Mouse (Mus musculus) hindbrain, embryonic 16.5 days (tissue): ENCODE data around the gene Pitpnc1. TPM values are rescaled to one million over a fixed set of nuclear protein-coding genes. Genes with fewer than 3 reads are reported as not detected.
A peak's percentile ranks its signal among the peaks of the same experiment; 100 is the strongest.

Experiments
- ATAC-seq: fragments of 200-750 bp; cut with Nextera tagmentation; 2 replicates; pipeline ENCODE4 v1.8.0; 2017; ENCODE audit warnings: moderate TSS enrichment, moderate library complexity
- H3K27ac ChIP-seq: fragments of 300-500 bp; sonication (generic); 2 replicates; pipeline ENCODE4 v1.5.1; 2014; ENCODE audit warnings: low read depth, mild to moderate bottlenecking, control low read depth, low read length, moderate library complexity
- H3K27me3 ChIP-seq: fragments of 300-500 bp; sonication (generic); replicated peaks from 2 replicates; pipeline ENCODE4 v1.6.1; 2014; ENCODE audit warnings: low read length; ENCODE audit not compliant: control insufficient read depth, insufficient read depth
- H3K36me3 ChIP-seq: fragments of 300-500 bp; sonication (generic); 2 replicates; pipeline ENCODE4 v1.6.1; 2014; ENCODE audit warnings: mild to moderate bottlenecking, low read length, moderate library complexity, mixed read lengths; ENCODE audit not compliant: control insufficient read depth, insufficient read depth
- H3K4me1 ChIP-seq: fragments of 300-500 bp; sonication (generic); 2 replicates; pipeline ENCODE4 v1.6.1; 2014; ENCODE audit warnings: low read depth, low read length; ENCODE audit not compliant: control insufficient read depth, insufficient read depth
- H3K4me2 ChIP-seq: fragments of 300-500 bp; sonication (generic); 2 replicates; pipeline ENCODE4 v1.6.1; 2014; ENCODE audit warnings: mild to moderate bottlenecking, low read length, control low read depth, moderate library complexity
- H3K4me3 ChIP-seq: fragments of 300-500 bp; sonication (generic); 2 replicates; pipeline ENCODE4 v1.5.1; 2014; ENCODE audit warnings: mild to moderate bottlenecking, low read length, control low read depth, moderate library complexity
- H3K9ac ChIP-seq: fragments of 300-500 bp; sonication (generic); 2 replicates; pipeline ENCODE4 v1.6.1; 2014; ENCODE audit warnings: low read depth, mild to moderate bottlenecking, control low read depth, low read length, moderate library complexity
- H3K9me3 ChIP-seq: fragments of 300-500 bp; sonication (generic); 2 replicates; pipeline ENCODE4 v1.6.1; 2014; ENCODE audit warnings: mild to moderate bottlenecking, low read length, moderate library complexity; ENCODE audit not compliant: control insufficient read depth
- whole genome bisulfite sequencing: fragments of 180-500 bp; shearing (Covaris S2); extraction: QIAGEN DNeasy Blood & Tissue Kit; methylation state at CpG from one replicate; pipeline ENCODE4 v1.1.7; 2014; 5-methylcytosine and 5-hydroxymethylcytosine counted together
- polyA plus RNA-seq: library from polyadenylated mRNA; unstranded; fragments of >200 nt; fragmentation: Nextera tagmentation; extraction: Ambion mirVana; gene quantifications from 2 replicates; pipeline ENCODE4 v1.2.1, GENCODE M21; 2015

Pitpnc1 gene
- polyA plus RNA-seq, 1 experiment from 2014 or later: 43.0 TPM

GRCm38 (mm10) chr11:107325739-107326725 is 144.5 kb downstream of the Pitpnc1 start:
- no peak overlapping the region; the same call in 1 of the 2 replicates for H3K27ac ChIP-seq
- peak; percentile 55; the same call in 1 of the 2 replicates for ATAC-seq
- H3K4me2 ChIP-seq: no peak overlapping the region
- no peaks in the 10 kb centered on the region for H3K27me3 ChIP-seq
- no peaks in the 10 kb centered on the region for H3K36me3 ChIP-seq
- H3K4me3 ChIP-seq: no peak overlapping the region
- 22% methylated on average over 14 of the region's 14 CpGs for WGBS
- 0 out of 2 replicates have a peak, but pooled peaks cover 2% of the 10 kb centered on the region for H3K4me1 ChIP-seq
- no peaks in the 10 kb centered on the region for H3K9me3 ChIP-seq
- H3K9ac ChIP-seq: no peak overlapping the region

- no peak overlapping the region for H3K9ac ChIP-seq
- no peaks in the 10 kb centered on the region for H3K9me3 ChIP-seq
- WGBS: 75% methylated on average over 4 of the region's 4 CpGs
- no peak overlapping the region for H3K4me2 ChIP-seq
- H3K27ac ChIP-seq: no peak overlapping the region
- H3K4me3 ChIP-seq: no peak overlapping the region
- H3K27me3 ChIP-seq: no peaks in the 10 kb centered on the region
- no peaks in the 10 kb centered on the region for H3K36me3 ChIP-seq
- 0 out of 2 replicates have a peak, but pooled peaks cover 2% of the 10 kb centered on the region for H3K4me1 ChIP-seq
- 0 out of 2 replicates have a peak, but pooled peaks have one; percentile 4 for ATAC-seq
Measured at GRCm38 (mm10) chr11:107325226-107325625, 145.3 kb downstream of the Pitpnc1 start.

- no peaks in the 10 kb centered on the region for H3K36me3 ChIP-seq
- H3K9ac ChIP-seq: no peak overlapping the region
- no peak for ATAC-seq
- H3K4me3 ChIP-seq: no peak overlapping the region
- H3K9me3 ChIP-seq: no peaks in the 10 kb centered on the region
- 64% methylated on average over 18 of the region's 18 CpGs for WGBS
- no peak overlapping the region for H3K4me2 ChIP-seq
- H3K27me3 ChIP-seq: no peaks in the 10 kb centered on the region
- H3K4me1 ChIP-seq: 0 out of 2 replicates have a peak, but pooled peaks cover 2% of the 10 kb centered on the region
- no peak overlapping the region for H3K27ac ChIP-seq
Measured at GRCm38 (mm10) chr11:107323173-107323572, 147.3 kb downstream of the Pitpnc1 start.

GRCm38 (mm10) chr11:107322226-107322625 is 148.3 kb downstream of the Pitpnc1 start:
- no peaks in the 10 kb centered on the region for H3K9me3 ChIP-seq
- H3K9ac ChIP-seq: no peak overlapping the region
- ATAC-seq: no peak
- no peak overlapping the region for H3K4me3 ChIP-seq
- 90% methylated on average over 13 of the region's 13 CpGs for WGBS
- H3K27me3 ChIP-seq: no peaks in the 10 kb centered on the region
- H3K4me1 ChIP-seq: 0 out of 2 replicates have a peak, but pooled peaks cover 2% of the 10 kb centered on the region
- no peaks in the 10 kb centered on the region for H3K36me3 ChIP-seq
- H3K4me2 ChIP-seq: no peak overlapping the region
- no peak overlapping the region for H3K27ac ChIP-seq

GRCm38 (mm10) chr11:107321819-107322218 is 148.7 kb downstream of the Pitpnc1 start:
- Histone ChIP-seq H3K4me3 (no peak overlapping the region), H3K9me3 (no peaks in the 10 kb centered on the region), H3K27me3 (no peaks in the 10 kb centered on the region), H3K36me3 (no peaks in the 10 kb centered on the region), H3K9ac (no peak overlapping the region), H3K4me1 (0 out of 2 replicates have a peak, but pooled peaks cover 2% of the 10 kb centered on the region), H3K27ac (no peak overlapping the region), H3K4me2 (no peak overlapping the region)
- WGBS: 93% methylated on average over 3 of the region's 3 CpGs
- no peak for ATAC-seq

- no peaks in the 10 kb centered on the region for H3K36me3 ChIP-seq
- H3K9me3 ChIP-seq: no peaks in the 10 kb centered on the region
- H3K4me2 ChIP-seq: no peak overlapping the region
- H3K27ac ChIP-seq: no peak overlapping the region
- ATAC-seq: no peak
- 60% methylated on average over 10 of the region's 10 CpGs for WGBS
- no peak overlapping the region for H3K9ac ChIP-seq
- 0 out of 2 replicates have a peak, but pooled peaks cover 2% of the 10 kb centered on the region for H3K4me1 ChIP-seq
- H3K27me3 ChIP-seq: no peaks in the 10 kb centered on the region
- H3K4me3 ChIP-seq: no peak overlapping the region
Measured at GRCm38 (mm10) chr11:107319861-107320260, 150.6 kb downstream of the Pitpnc1 start.

GRCm38 (mm10) chr11:107317653-107318281 is 152.7 kb downstream of the Pitpnc1 start:
- WGBS: 67% methylated on average over 14 of the region's 14 CpGs
- no peak overlapping the region for H3K9ac ChIP-seq
- no peaks in the 10 kb centered on the region for H3K36me3 ChIP-seq
- H3K27me3 ChIP-seq: no peaks in the 10 kb centered on the region
- H3K4me1 ChIP-seq: no peaks in the 10 kb centered on the region
- H3K4me3 ChIP-seq: no peak overlapping the region
- H3K4me2 ChIP-seq: no peak overlapping the region
- no peaks in the 10 kb centered on the region for H3K9me3 ChIP-seq
- H3K27ac ChIP-seq: no peak overlapping the region
- ATAC-seq: no peak

- no peak overlapping the region for H3K4me2 ChIP-seq
- no peak overlapping the region for H3K4me3 ChIP-seq
- no peak overlapping the region for H3K9ac ChIP-seq
- no peaks in the 10 kb centered on the region for H3K4me1 ChIP-seq
- H3K36me3 ChIP-seq: no peaks in the 10 kb centered on the region
- H3K27ac ChIP-seq: no peak overlapping the region
- H3K27me3 ChIP-seq: no peaks in the 10 kb centered on the region
- no peak for ATAC-seq
- no peaks in the 10 kb centered on the region for H3K9me3 ChIP-seq
- 74% methylated on average over 15 of the region's 15 CpGs for WGBS
Measured at GRCm38 (mm10) chr11:107315475-107315874, 155.0 kb downstream of the Pitpnc1 start.
